Mouse (Mus musculus) kidney, postnatal 10 days (tissue): ENCODE data around the gene Pianp.

ENCODE experiments used
- DNase-seq: peaks from one replicate; pipeline ENCODE4 v3.0.0; 2021; ENCODE audit warnings: mixed read lengths

Pianp gene

GRCm38 (mm10) chr6:124996551-124997501, at the start of gene Pianp:
Pianp (plus strand) TSS chr6:124996694.
- peak; percentile 90 for DNase-seq

GRCm38 (mm10) chr6:124953991-124954715, 42.3 kb upstream of the Pianp start:
- DNase-seq = no peak

GRCm38 (mm10) chr6:124955212-124955611, 41.3 kb upstream of the Pianp start:
- DNase-seq = no peak

GRCm38 (mm10) chr6:124958127-124958526, 38.4 kb upstream of the Pianp start:
- DNase-seq = no peak

- DNase-seq = no peak
Measured at GRCm38 (mm10) chr6:124959960-124960359, 36.5 kb upstream of the Pianp start.

- no peak for DNase-seq
Measured at GRCm38 (mm10) chr6:124961021-124961420, 35.5 kb upstream of the Pianp start.

GRCm38 (mm10) chr6:124964638-124965037, 31.9 kb upstream of the Pianp start:
- DNase-seq = no peak

- DNase-seq = peak; percentile 98
Measured at GRCm38 (mm10) chr6:124965088-124965719, 31.3 kb upstream of the Pianp start, which contains the start of gene Cops7a. Cops7a (minus strand) TSS chr6:124965538.

GRCm38 (mm10) chr6:124965747-124966146, 30.7 kb upstream of the Pianp start:
- peak; percentile 19 for DNase-seq

- no peak for DNase-seq
Measured at GRCm38 (mm10) chr6:124966466-124967118, 29.9 kb upstream of the Pianp start.

GRCm38 (mm10) chr6:124967766-124968165, 28.7 kb upstream of the Pianp start:
- peak; percentile 69 for DNase-seq

GRCm38 (mm10) chr6:124992241-124992640, 4.3 kb upstream of the Pianp start:
- DNase-seq = no peak

- DNase-seq = no peak
Measured at GRCm38 (mm10) chr6:124993365-124993764, 3.1 kb upstream of the Pianp start.

GRCm38 (mm10) chr6:124993876-124994275, 2.6 kb upstream of the Pianp start:
- peak; percentile 36 for DNase-seq

GRCm38 (mm10) chr6:124995246-124995645, 1.2 kb upstream of the Pianp start:
- no peak for DNase-seq

- no peak for DNase-seq
Measured at GRCm38 (mm10) chr6:124995831-124996403, 577 bp upstream of the Pianp start.

GRCm38 (mm10) chr6:124998066-124998465, 1.6 kb downstream of the Pianp start:
- no peak for DNase-seq

GRCm38 (mm10) chr6:124999091-124999490, 2.6 kb downstream of the Pianp start:
- no peak for DNase-seq

GRCm38 (mm10) chr6:124999546-124999945, 3.1 kb downstream of the Pianp start:
- DNase-seq = no peak

- no peak for DNase-seq
Measured at GRCm38 (mm10) chr6:125003706-125004105, 7.2 kb downstream of the Pianp start.

GRCm38 (mm10) chr6:125005086-125005485, 8.6 kb downstream of the Pianp start:
- DNase-seq = no peak

- no peak for DNase-seq
Measured at GRCm38 (mm10) chr6:125008060-125008459, 11.6 kb downstream of the Pianp start.
